Mouse (Mus musculus) layer of hippocampus, postnatal 25 days (tissue): Measurements from ENCODE around the gene Gm21188. TPM values are rescaled to one million over a fixed set of nuclear protein-coding genes. Genes with fewer than 3 reads are reported as not detected.
"Not testable (repeated sequence)": the region's sequence is repeated elsewhere in the genome, so short reads cannot be mapped to it uniquely, and the experiment has no call there.

ENCODE experiments used
- DNase-seq, 2 experiments: peaks; one replicate each; pipeline ENCODE4 v3.0.0; 2022; ENCODE audit warnings: mixed read lengths in 2 of 2, low spot score in 1 of 2; ENCODE audit errors: extremely low spot score in 1 of 2
- total RNA-seq, 2 experiments: library from RNA; stranded (reverse); gene quantifications; 2 replicates each; pipeline ENCODE4 v1.2.3; 2021

Gm21188 gene
- total RNA-seq, 2 experiments from 2014 or later = not detected

DNA sequence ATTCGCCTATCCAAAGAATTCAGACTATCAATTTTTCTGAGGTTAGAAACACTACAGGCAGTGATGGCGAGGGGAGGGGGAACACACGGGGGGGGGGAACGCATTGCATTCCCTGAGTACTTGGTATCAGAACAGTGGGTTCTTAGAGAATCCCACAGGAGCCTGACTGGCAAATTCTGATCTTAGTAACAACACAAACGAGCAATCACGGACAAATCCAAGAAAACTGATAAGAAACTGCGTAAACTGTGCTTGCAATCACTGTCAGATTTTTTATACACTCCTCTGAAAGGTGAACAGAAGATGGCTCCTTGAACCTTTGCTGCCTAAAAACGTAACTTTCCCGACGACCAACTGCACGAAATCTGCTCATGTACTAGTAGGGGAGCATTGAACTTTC is 24.6 kb downstream of the Gm21188 start:
- not testable (repeated sequence) for DNase-seq

DNA sequence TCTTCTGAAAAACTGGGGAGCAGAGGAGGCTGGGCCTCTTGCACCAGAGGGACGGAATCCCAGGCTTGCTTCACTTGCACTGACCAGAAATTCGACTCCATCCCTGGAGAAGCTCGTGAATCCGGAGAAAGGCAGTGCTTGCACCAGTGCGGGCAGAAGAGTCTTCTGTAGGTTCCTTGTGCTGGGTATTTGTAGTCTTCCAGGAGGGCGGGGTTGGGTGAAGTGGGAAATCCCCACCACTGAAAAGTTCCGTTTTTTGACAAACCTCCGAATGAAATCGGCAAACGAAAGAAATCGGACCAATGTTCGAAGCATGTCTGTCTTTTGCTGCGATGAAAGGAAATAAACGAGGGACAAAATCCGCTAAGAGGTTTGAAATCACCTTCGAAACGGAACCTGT is 25.1 kb downstream of the Gm21188 start, which contains the start of gene Gm36079:
Gene Gm36079 (minus strand): TSS at position 101 of the 400 bp plus-strand sequence.
- DNase-seq = not testable (repeated sequence)

DNA sequence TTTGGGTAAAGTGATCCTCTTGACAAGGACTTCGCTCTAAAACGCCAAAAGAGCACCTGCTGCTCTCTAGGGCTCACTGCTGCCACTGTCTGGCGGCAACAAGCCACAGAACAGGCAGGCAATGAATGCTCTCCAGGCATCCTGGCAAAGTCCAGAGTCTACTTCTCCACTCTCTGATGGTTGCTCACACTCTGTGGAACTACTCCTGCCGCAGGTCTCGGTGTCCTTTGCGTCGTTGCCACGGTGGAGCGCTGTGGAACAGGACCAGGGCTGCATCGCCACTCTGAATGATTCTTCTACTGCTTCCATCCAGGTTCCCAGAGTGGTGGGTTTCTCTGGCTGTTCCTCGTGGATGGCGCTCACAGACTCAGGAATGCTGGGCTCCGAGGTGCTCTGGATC is 25.6 kb downstream of the Gm21188 start:
- DNase-seq = not testable (repeated sequence)

DNA sequence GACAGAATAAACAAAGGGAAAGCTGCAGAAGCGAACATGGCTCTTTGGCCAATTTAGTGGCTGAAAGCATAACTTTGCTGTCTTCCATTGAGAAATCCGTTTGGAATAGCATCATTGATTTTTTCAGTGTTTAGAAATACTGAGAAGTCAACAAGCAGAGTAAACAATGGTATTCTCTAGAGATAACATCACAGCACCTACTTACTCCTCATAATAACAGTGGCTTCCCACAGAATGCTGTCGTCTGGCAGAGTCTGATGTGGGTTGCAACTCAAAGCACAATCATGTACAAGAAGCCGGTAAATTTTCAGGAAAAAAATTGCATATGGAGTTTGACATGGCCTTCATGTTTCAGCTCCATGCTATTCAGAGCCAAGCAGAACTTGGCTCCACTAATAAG is 26.4 kb downstream of the Gm21188 start:
- peak; percentile 15 to 32 for DNase-seq

GRCm38 (mm10) chr13:120025004-120025403 is 27.0 kb downstream of the Gm21188 start:
- not testable (repeated sequence) for DNase-seq

GRCm38 (mm10) chr13:120024581-120024980 is 27.4 kb downstream of the Gm21188 start:
- DNase-seq = not testable (repeated sequence)

- not testable (repeated sequence) for DNase-seq
Measured at GRCm38 (mm10) chr13:120021477-120021876, 30.5 kb downstream of the Gm21188 start.

- not testable (repeated sequence) for DNase-seq
Measured at GRCm38 (mm10) chr13:120015348-120016007, 36.5 kb downstream of the Gm21188 start.

- DNase-seq = not testable (repeated sequence)
Measured at GRCm38 (mm10) chr13:120013962-120014361, 38.0 kb downstream of the Gm21188 start.

DNA sequence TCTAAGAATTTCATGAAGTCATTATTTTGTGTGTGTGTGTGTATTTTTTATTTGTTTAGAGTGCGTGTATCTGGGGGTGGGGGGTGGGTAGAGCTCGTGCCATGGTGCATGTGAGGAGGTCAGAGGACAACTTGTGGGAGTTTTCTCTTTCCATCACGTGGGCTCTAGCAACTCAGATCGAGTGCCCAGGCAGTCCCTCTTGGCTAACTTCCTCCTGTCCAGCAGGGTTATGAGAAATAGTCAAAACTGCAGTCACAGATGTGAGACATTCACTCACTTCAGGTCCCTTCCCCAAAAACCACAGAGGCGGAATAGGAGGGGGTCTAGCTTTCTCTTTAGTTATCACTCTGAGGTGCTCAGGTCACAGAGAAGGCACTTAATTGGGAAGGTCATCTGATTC is 38.5 kb downstream of the Gm21188 start:
- not testable (repeated sequence) for DNase-seq

DNA sequence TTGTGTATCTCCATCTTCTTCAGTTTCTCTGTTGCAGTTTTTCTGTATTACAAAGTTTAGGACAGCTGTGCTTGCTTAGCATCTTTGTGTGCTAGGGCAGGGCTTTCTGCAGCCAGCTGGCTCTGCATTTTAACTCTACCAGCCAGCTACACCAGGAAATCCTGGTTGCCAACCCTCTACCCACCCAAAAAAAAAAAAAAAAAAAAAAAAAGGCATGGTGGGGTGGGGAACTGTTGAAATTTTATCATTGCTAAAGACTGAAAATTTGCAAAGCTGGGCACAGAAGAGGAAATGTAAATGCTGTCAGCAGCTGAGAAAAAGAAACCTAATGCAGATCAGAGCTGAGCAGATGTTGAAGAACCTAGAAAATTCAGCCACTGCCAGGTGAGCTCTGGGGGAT is 41.9 kb downstream of the Gm21188 start:
- not testable (repeated sequence) for DNase-seq

GRCm38 (mm10) chr13:119999215-119999614 is 52.8 kb downstream of the Gm21188 start:
- DNase-seq = not testable (repeated sequence)

GRCm38 (mm10) chr13:119998442-119999086 is 53.4 kb downstream of the Gm21188 start:
- DNase-seq = not testable (repeated sequence)

DNA sequence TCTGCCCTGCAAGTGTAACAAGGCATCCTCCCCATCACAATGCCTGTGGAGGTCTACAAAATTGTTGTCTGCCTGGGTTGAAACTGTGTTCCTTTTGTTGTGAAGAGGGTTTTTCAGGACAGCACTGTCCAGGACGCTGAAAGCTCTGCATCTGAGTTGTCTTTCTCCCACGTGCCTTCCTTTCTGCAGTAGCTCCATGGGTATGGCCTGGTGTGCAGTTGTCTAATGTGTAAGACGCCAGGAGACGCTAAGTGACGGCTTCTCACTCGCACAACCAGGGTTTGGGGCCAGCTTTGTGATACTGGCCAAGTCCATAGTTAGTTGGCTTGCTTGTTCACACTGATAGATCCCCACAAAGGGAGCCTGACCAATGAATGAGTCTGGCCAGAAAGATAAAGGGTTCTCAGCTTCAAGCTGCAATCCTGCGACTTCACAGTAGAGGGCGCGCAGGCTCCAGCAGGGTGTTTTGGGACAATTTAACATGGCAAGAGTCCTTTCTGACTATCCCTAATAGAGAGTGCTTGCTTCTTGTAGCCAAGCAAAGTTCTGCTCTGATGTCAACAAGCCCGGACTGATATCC is 60.0 kb downstream of the Gm21188 start:
- DNase-seq = not testable (repeated sequence)

GRCm38 (mm10) chr13:119991264-119991663 is 60.7 kb downstream of the Gm21188 start:
- DNase-seq = not testable (repeated sequence)

Other genes starting within 250 kb of the Gm21188 start
- gene AF067063, start 222.0 kb downstream of the Gm21188 start, total RNA-seq = not detected
- not detected for gene D13Ertd608e, start 216.2 kb downstream of the Gm21188 start, total RNA-seq
- not detected for gene Tcstv1, start 157.4 kb downstream of the Gm21188 start, total RNA-seq
- gene Gm21761, start 122.9 kb downstream of the Gm21188 start, total RNA-seq = not detected
- not detected for gene B020031M17Rik, start 101.4 kb downstream of the Gm21188 start, total RNA-seq
- gene Gm36079, start 25.2 kb downstream of the Gm21188 start, total RNA-seq = not detected
- gene Gm20767, start 88.1 kb upstream of the Gm21188 start, total RNA-seq = not detected
- not detected for gene Gm21818, start 120.2 kb upstream of the Gm21188 start, total RNA-seq
- gene Gm21762, start 163.8 kb upstream of the Gm21188 start, total RNA-seq = not detected
- gene Gm21731, start 186.9 kb upstream of the Gm21188 start, total RNA-seq = not detected
- gene AF067061, start 210.9 kb upstream of the Gm21188 start, total RNA-seq = not detected
- gene BC147527, start 248.2 kb upstream of the Gm21188 start, total RNA-seq = not detected